Mouse (Mus musculus): ENCODE data around the gene Nlgn2. TPM values are rescaled to one million over a fixed set of nuclear protein-coding genes. Genes with fewer than 3 reads are reported as not detected.

The Nlgn2 gene
- polyA plus RNA-seq, 1 experiment from 2014 or later: 2.6 TPM

DNA sequence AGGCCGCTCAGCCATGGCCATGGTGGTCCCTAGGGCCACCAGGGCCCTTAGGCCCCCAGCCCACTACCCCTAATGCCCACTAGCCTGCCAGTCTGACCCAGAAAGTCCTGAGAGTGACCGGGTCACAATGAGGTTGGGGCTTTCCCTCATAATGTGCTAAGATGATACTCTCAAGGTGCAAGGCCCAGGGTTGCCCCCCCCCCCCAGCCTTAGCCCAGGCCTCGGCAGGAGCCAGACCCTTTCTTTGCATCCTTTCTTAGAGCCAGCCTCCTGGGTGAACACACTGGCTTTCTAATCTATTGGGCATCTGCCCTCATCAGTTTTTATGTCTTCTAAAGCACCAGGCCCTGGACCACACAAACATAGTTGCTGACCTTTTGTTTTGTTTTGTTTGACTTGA, 15.5 kb downstream of the Nlgn2 start, which contains the start of gene Spem1:
TSS of gene Spem1 (minus strand) at position 101 of the 400 bp plus-strand sequence.
- 80% methylated on average over 3 of the region's 3 CpGs for WGBS
- no peak within 1 kb of the TSS for H3K4me3 ChIP-seq (ENCODE audit: control insufficient read depth in 1 of 2, insufficient read depth in 1 of 2, low read depth in 1 of 2, low read length in 2 of 2)
- no peak for ATAC-seq (ENCODE audit: insufficient number of reproducible peaks, insufficient read depth, low FRiP score, low read depth)
- H3K4me1 ChIP-seq (ENCODE audit: control insufficient read depth in 2 of 2, insufficient read depth in 2 of 2, low read length in 2 of 2): no peaks in the 10 kb centered on the region
- H3K27ac ChIP-seq (replicated peaks in 1 of 2; ENCODE audit: control insufficient read depth in 1 of 2, insufficient read depth in 1 of 2, low read depth in 2 of 2, low read length in 2 of 2): no peak within 1 kb of the TSS
- no peaks in the 10 kb centered on the region for H3K27me3 ChIP-seq (ENCODE audit: control insufficient read depth, insufficient read depth, low read length)
- H3K36me3 ChIP-seq (ENCODE audit: control insufficient read depth, insufficient read depth, low read length): peaks cover 13% of the 10 kb centered on the region
- H3K9me3 ChIP-seq (ENCODE audit: control insufficient read depth, low read length): 0 out of 2 replicates have a peak, but pooled peaks cover 4% of the 10 kb centered on the region
- no peak within 1 kb of the TSS for H3K4me2 ChIP-seq (ENCODE audit: low read length)
- H3K9ac ChIP-seq (ENCODE audit: low read length): no peak within 1 kb of the TSS

GRCm38 (mm10) chr11:69818871-69819270, 18.7 kb downstream of the Nlgn2 start:
- Histone ChIP-seq H3K9me3 (ENCODE audit: control insufficient read depth, low read length) (0 out of 2 replicates have a peak, but pooled peaks cover 4% of the 10 kb centered on the region), H3K27ac (replicated peaks in 1 of 2; ENCODE audit: control insufficient read depth in 1 of 2, insufficient read depth in 1 of 2, low read depth in 2 of 2, low read length in 2 of 2) (no peak overlapping the region), H3K4me3 (ENCODE audit: control insufficient read depth in 1 of 2, insufficient read depth in 1 of 2, low read depth in 1 of 2, low read length in 2 of 2) (no peak overlapping the region), H3K27me3 (ENCODE audit: control insufficient read depth, insufficient read depth, low read length) (no peaks in the 10 kb centered on the region), H3K4me1 (ENCODE audit: control insufficient read depth in 2 of 2, insufficient read depth in 2 of 2, low read length in 2 of 2) (no peaks in the 10 kb centered on the region), H3K4me2 (ENCODE audit: low read length) (no peak overlapping the region), H3K9ac (ENCODE audit: low read length) (no peak overlapping the region), H3K36me3 (ENCODE audit: control insufficient read depth, insufficient read depth, low read length) (no peaks in the 10 kb centered on the region)
- 88% methylated on average over 8 of the region's 8 CpGs for whole genome bisulfite sequencing
- ATAC-seq (ENCODE audit: insufficient number of reproducible peaks, insufficient read depth, low FRiP score, low read depth): no peak

DNA sequence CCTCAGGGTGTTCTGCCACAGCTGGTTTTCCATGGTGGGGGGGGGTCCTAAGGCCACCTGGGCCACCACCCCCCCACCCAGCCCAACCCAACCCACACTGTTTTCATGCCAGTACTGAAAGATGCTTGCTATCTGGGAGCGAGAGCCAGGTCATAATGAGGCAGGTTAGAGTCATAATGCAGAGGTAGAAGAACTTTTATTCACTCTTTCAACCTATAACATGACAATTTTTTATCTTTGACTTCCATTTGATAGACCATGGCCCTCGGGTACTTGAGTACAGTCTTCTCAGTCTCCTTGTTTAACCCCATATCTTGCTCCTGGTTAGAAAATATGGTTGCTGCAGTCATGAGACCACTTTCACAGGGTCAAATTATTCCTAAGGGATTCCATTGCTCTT, 19.2 kb downstream of the Nlgn2 start, which contains the start of gene Spem2:
TSS of gene Spem2 (minus strand) at position 101 of the 400 bp plus-strand sequence.
- Histone ChIP-seq H3K4me3 (ENCODE audit: control insufficient read depth in 1 of 2, insufficient read depth in 1 of 2, low read depth in 1 of 2, low read length in 2 of 2) (no peak within 1 kb of the TSS), H3K36me3 (ENCODE audit: control insufficient read depth, insufficient read depth, low read length) (no peaks in the 10 kb centered on the region), H3K4me1 (ENCODE audit: control insufficient read depth in 2 of 2, insufficient read depth in 2 of 2, low read length in 2 of 2) (no peaks in the 10 kb centered on the region), H3K9me3 (ENCODE audit: control insufficient read depth, low read length) (0 out of 2 replicates have a peak, but pooled peaks cover 4% of the 10 kb centered on the region), H3K27ac (replicated peaks in 1 of 2; ENCODE audit: control insufficient read depth in 1 of 2, insufficient read depth in 1 of 2, low read depth in 2 of 2, low read length in 2 of 2) (no peak within 1 kb of the TSS), H3K9ac (ENCODE audit: low read length) (no peak within 1 kb of the TSS), H3K4me2 (ENCODE audit: low read length) (no peak within 1 kb of the TSS), H3K27me3 (ENCODE audit: control insufficient read depth, insufficient read depth, low read length) (no peaks in the 10 kb centered on the region)
- no peak for ATAC-seq (ENCODE audit: insufficient number of reproducible peaks, insufficient read depth, low FRiP score, low read depth)
- WGBS: 75% methylated on average over 2 of the region's 2 CpGs

GRCm38 (mm10) chr11:69816520-69816919, 21.1 kb downstream of the Nlgn2 start:
- Histone ChIP-seq H3K9ac (ENCODE audit: low read length) (no peak overlapping the region), H3K27me3 (ENCODE audit: control insufficient read depth, insufficient read depth, low read length) (no peaks in the 10 kb centered on the region), H3K4me3 (ENCODE audit: control insufficient read depth in 1 of 2, insufficient read depth in 1 of 2, low read depth in 1 of 2, low read length in 2 of 2) (no peak overlapping the region), H3K27ac (replicated peaks in 1 of 2; ENCODE audit: control insufficient read depth in 1 of 2, insufficient read depth in 1 of 2, low read depth in 2 of 2, low read length in 2 of 2) (no peak overlapping the region), H3K36me3 (ENCODE audit: control insufficient read depth, insufficient read depth, low read length) (no peaks in the 10 kb centered on the region), H3K4me1 (ENCODE audit: control insufficient read depth in 2 of 2, insufficient read depth in 2 of 2, low read length in 2 of 2) (no peaks in the 10 kb centered on the region), H3K4me2 (ENCODE audit: low read length) (no peak overlapping the region), H3K9me3 (ENCODE audit: control insufficient read depth, low read length) (0 out of 2 replicates have a peak, but pooled peaks cover 4% of the 10 kb centered on the region)
- 86% methylated on average over 12 of the region's 12 CpGs for WGBS
- ATAC-seq (ENCODE audit: insufficient number of reproducible peaks, insufficient read depth, low FRiP score, low read depth): no peak

DNA sequence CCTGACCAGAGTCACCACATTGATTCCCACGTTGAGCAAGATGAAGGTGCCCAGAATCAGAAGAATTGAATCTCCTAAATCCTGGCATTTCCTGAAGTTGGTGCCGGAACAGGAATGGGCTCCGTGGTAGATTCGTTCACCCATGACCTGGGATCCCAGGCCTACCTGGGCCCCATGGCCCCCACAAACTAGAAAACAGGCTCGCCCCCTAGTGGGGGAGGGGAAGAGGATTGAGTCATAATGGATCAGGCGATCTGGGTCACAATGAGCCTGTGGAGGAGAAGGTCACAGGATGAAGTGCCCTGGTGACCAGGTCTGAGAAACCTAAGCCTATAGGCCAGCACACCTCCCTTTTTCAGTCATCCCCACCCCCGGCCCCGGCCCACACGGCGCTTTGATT, 22.4 kb downstream of the Nlgn2 start, which contains the start of gene Gm39566:
TSS of gene Gm39566 (minus strand) at position 144 of the 400 bp plus-strand sequence.
- H3K4me2 ChIP-seq (ENCODE audit: low read length): no peak within 1 kb of the TSS
- H3K9me3 ChIP-seq (ENCODE audit: control insufficient read depth, low read length): 0 out of 2 replicates have a peak, but pooled peaks cover 4% of the 10 kb centered on the region
- no peaks in the 10 kb centered on the region for H3K27me3 ChIP-seq (ENCODE audit: control insufficient read depth, insufficient read depth, low read length)
- no peaks in the 10 kb centered on the region for H3K36me3 ChIP-seq (ENCODE audit: control insufficient read depth, insufficient read depth, low read length)
- no peak within 1 kb of the TSS for H3K9ac ChIP-seq (ENCODE audit: low read length)
- no peak within 1 kb of the TSS for H3K4me3 ChIP-seq (ENCODE audit: control insufficient read depth in 1 of 2, insufficient read depth in 1 of 2, low read depth in 1 of 2, low read length in 2 of 2)
- H3K27ac ChIP-seq (replicated peaks in 1 of 2; ENCODE audit: control insufficient read depth in 1 of 2, insufficient read depth in 1 of 2, low read depth in 2 of 2, low read length in 2 of 2): no peak within 1 kb of the TSS
- ATAC-seq (ENCODE audit: insufficient number of reproducible peaks, insufficient read depth, low FRiP score, low read depth): no peak
- no peaks in the 10 kb centered on the region for H3K4me1 ChIP-seq (ENCODE audit: control insufficient read depth in 2 of 2, insufficient read depth in 2 of 2, low read length in 2 of 2)
- WGBS: 58% methylated on average over 10 of the region's 10 CpGs

DNA sequence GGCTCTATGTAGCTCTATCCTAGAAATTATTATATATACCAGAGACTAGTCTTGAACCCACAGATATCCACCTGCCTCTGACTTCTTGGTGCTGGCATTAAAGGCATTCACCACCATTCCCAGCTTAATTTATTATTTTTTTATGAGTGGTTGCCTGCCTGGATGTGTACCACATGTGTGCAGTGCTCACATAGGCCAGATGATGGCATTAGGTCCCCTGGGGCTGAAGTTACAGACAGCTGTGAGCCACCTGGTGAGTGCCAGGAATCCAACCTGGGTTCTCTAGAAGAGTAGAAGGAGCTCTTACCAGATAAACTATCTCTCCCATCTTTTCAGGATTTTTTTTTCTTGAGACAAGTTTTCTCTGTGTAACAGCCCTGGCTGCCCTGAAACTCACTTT, 27.3 kb downstream of the Nlgn2 start:
- ATAC-seq (ENCODE audit: insufficient number of reproducible peaks, insufficient read depth, low FRiP score, low read depth): no peak
- H3K9ac ChIP-seq (ENCODE audit: low read length): no peak overlapping the region
- H3K4me1 ChIP-seq (ENCODE audit: control insufficient read depth in 2 of 2, insufficient read depth in 2 of 2, low read length in 2 of 2): no peaks in the 10 kb centered on the region

GRCm38 (mm10) chr11:69807641-69808040, 29.9 kb downstream of the Nlgn2 start:
- no peak overlapping the region for H3K4me2 ChIP-seq (ENCODE audit: low read length)
- peaks cover 5% of the 10 kb centered on the region; the same call in 1 of the 2 replicates for H3K9me3 ChIP-seq (ENCODE audit: control insufficient read depth, low read length)
- peaks cover 12% of the 10 kb centered on the region; the same call in 1 of the 2 replicates for H3K27me3 ChIP-seq (ENCODE audit: control insufficient read depth, insufficient read depth, low read length)
- ATAC-seq (ENCODE audit: insufficient number of reproducible peaks, insufficient read depth, low FRiP score, low read depth): no peak
- no peaks in the 10 kb centered on the region for H3K36me3 ChIP-seq (ENCODE audit: control insufficient read depth, insufficient read depth, low read length)
- H3K27ac ChIP-seq (replicated peaks in 1 of 2; ENCODE audit: control insufficient read depth in 1 of 2, insufficient read depth in 1 of 2, low read depth in 2 of 2, low read length in 2 of 2): no peak overlapping the region
- no peak overlapping the region for H3K9ac ChIP-seq (ENCODE audit: low read length)
- peaks cover 15 to 16% of the 10 kb centered on the region in 2 experiments; a peak in 3 of 4 replicates for H3K4me1 ChIP-seq (ENCODE audit: control insufficient read depth in 2 of 2, insufficient read depth in 2 of 2, low read length in 2 of 2)
- 77% methylated on average over 2 of the region's 2 CpGs for WGBS
- H3K4me3 ChIP-seq (ENCODE audit: control insufficient read depth in 1 of 2, insufficient read depth in 1 of 2, low read depth in 1 of 2, low read length in 2 of 2): no peak overlapping the region

More for the DNA sequence above, 27.3 kb downstream of the Nlgn2 start:
- no peak overlapping the region for H3K4me3 ChIP-seq (ENCODE audit: control insufficient read depth in 1 of 2, insufficient read depth in 1 of 2, low read depth in 1 of 2, low read length in 2 of 2)
- H3K27ac ChIP-seq (replicated peaks in 1 of 2; ENCODE audit: control insufficient read depth in 1 of 2, insufficient read depth in 1 of 2, low read depth in 2 of 2, low read length in 2 of 2): no peak overlapping the region
- H3K36me3 ChIP-seq (ENCODE audit: control insufficient read depth, insufficient read depth, low read length): no peaks in the 10 kb centered on the region
- peaks cover 8% of the 10 kb centered on the region; the same call in 1 of the 2 replicates for H3K27me3 ChIP-seq (ENCODE audit: control insufficient read depth, insufficient read depth, low read length)
- H3K4me2 ChIP-seq (ENCODE audit: low read length): no peak overlapping the region
- peaks cover 5% of the 10 kb centered on the region; the same call in 1 of the 2 replicates for H3K9me3 ChIP-seq (ENCODE audit: control insufficient read depth, low read length)

GRCm38 (mm10) chr11:69806378-69806777, 31.2 kb downstream of the Nlgn2 start:
- no peak for ATAC-seq (ENCODE audit: insufficient number of reproducible peaks, insufficient read depth, low FRiP score, low read depth)

More at GRCm38 (mm10) chr11:69806378-69806777, 31.2 kb downstream of the Nlgn2 start:
- Histone ChIP-seq H3K4me1 (ENCODE audit: control insufficient read depth in 2 of 2, insufficient read depth in 2 of 2, low read length in 2 of 2) (peaks cover 15 to 27% of the 10 kb centered on the region in 2 experiments), H3K4me2 (ENCODE audit: low read length) (no peak overlapping the region), H3K36me3 (ENCODE audit: control insufficient read depth, insufficient read depth, low read length) (no peaks in the 10 kb centered on the region), H3K9me3 (ENCODE audit: control insufficient read depth, low read length) (peaks cover 5% of the 10 kb centered on the region; the same call in 1 of the 2 replicates), H3K9ac (ENCODE audit: low read length) (no peak overlapping the region), H3K27me3 (ENCODE audit: control insufficient read depth, insufficient read depth, low read length) (peaks cover 18% of the 10 kb centered on the region; the same call in 1 of the 2 replicates), H3K4me3 (ENCODE audit: control insufficient read depth in 1 of 2, insufficient read depth in 1 of 2, low read depth in 1 of 2, low read length in 2 of 2) (no peak overlapping the region), H3K27ac (replicated peaks in 1 of 2; ENCODE audit: control insufficient read depth in 1 of 2, insufficient read depth in 1 of 2, low read depth in 2 of 2, low read length in 2 of 2) (no peak overlapping the region)
- 80% methylated on average over 4 of the region's 4 CpGs for WGBS
